Mouse (Mus musculus) liver, adult 2 months (tissue): Measurements from ENCODE around the gene Mark3. TPM values are rescaled to one million over a fixed set of nuclear protein-coding genes. Genes with fewer than 3 reads are reported as not detected.
A peak's percentile ranks its signal among the peaks of the same experiment; 100 is the strongest.

Experiments used
- DNase-seq: peaks from one replicate; pipeline ENCODE4 v3.0.0-alpha.2; 2011; ENCODE audit warnings: low read depth, low spot score; ENCODE audit errors: extremely low read depth
- H3K27ac ChIP-seq: fragments of 200-500 bp; replicated peaks from 2 replicates; pipeline ENCODE4 v1.5.1; 2012; ENCODE audit warnings: low read depth, mild to moderate bottlenecking, control low read depth, inconsistent platforms, low read length; ENCODE audit not compliant: insufficient read depth
- H3K27me3 ChIP-seq: fragments of 200-500 bp; 2 replicates; pipeline ENCODE4 v1.6.1; 2012; ENCODE audit warnings: mild to moderate bottlenecking, moderate library complexity, low read length, inconsistent platforms; ENCODE audit not compliant: control insufficient read depth, insufficient read depth
- H3K36me3 ChIP-seq: fragments of 200-500 bp; 2 replicates; pipeline ENCODE4 v1.6.1; 2012; ENCODE audit warnings: low read length, inconsistent platforms; ENCODE audit not compliant: control insufficient read depth, insufficient read depth
- H3K4me1 ChIP-seq: fragments of 200-500 bp; 2 replicates; pipeline ENCODE4 v1.6.1; 2011; ENCODE audit warnings: low read length; ENCODE audit not compliant: control insufficient read depth, insufficient read depth
- H3K4me3 ChIP-seq: fragments of 200-500 bp; 2 replicates; pipeline ENCODE4 v1.5.1; 2011; ENCODE audit warnings: low read depth, mild to moderate bottlenecking, control low read depth, low read length, moderate library complexity; ENCODE audit not compliant: insufficient read depth
- H3K79me2 ChIP-seq: fragments of 200-500 bp; 2 replicates; pipeline ENCODE4 v1.6.1; 2012; ENCODE audit warnings: inconsistent platforms, mild to moderate bottlenecking, low read length, moderate library complexity; ENCODE audit not compliant: control insufficient read depth, insufficient read depth
- H3K9ac ChIP-seq: fragments of 200-500 bp; 2 replicates; pipeline ENCODE4 v1.6.1; 2012; ENCODE audit warnings: low read depth, mild to moderate bottlenecking, control low read depth, inconsistent platforms, low read length
- CTCF ChIP-seq: fragments of 200-500 bp; IDR thresholded peaks from 2 replicates; pipeline ENCODE4 v1.5.1; 2011; ENCODE audit warnings: low read depth, low read length, control low read depth
- POLR2A ChIP-seq: fragments of 200-500 bp; IDR thresholded peaks from 2 replicates; pipeline ENCODE4 v1.6.1; 2011; ENCODE audit warnings: low read length, control low read depth; ENCODE audit not compliant: insufficient read depth; ENCODE audit errors: extremely low read depth
- WGBS: fragments of 180-500 bp; shearing (Covaris S2); methylation state at CpG from one replicate; pipeline ENCODE4 v1.1.7; 2018; 5-methylcytosine and 5-hydroxymethylcytosine counted together
- polyA plus RNA-seq: library from polyadenylated mRNA; depleted of rRNA; stranded (reverse); fragments of >200 nt; gene quantifications from 2 replicates; pipeline ENCODE4 v1.2.3, GENCODE M21; 2012
- total RNA-seq: library from RNA; depleted of rRNA; stranded (reverse); fragments of >200 nt; gene quantifications from 2 replicates; pipeline ENCODE4 v1.2.3, GENCODE M21; 2014

The Mark3 gene
- total and polyA plus RNA-seq, 2 experiments: 15.9 to 30.9 TPM

- Histone ChIP-seq H3K4me1 (peaks cover 8% of the 10 kb centered on the region), H3K9ac (no peak overlapping the region), H3K79me2 (no peaks in the 10 kb centered on the region), H3K36me3 (no peaks in the 10 kb centered on the region), H3K4me3 (no peak overlapping the region), H3K27ac (no peak overlapping the region), H3K27me3 (no peaks in the 10 kb centered on the region)
- no peak for TF ChIP-seq POLR2A
- TF ChIP-seq CTCF: no peak
- no peak for DNase-seq
- 85% methylated on average over 5 of the region's 5 CpGs for WGBS
Observed at GRCm38 (mm10) chr12:111692899-111693298, 118.6 kb downstream of the Mark3 start.

GRCm38 (mm10) chr12:111693341-111694270 is 119.3 kb downstream of the Mark3 start:
- Histone ChIP-seq H3K27me3 (no peaks in the 10 kb centered on the region), H3K27ac (peak overlapping the region; percentile 65), H3K4me3 (no peak overlapping the region), H3K36me3 (no peaks in the 10 kb centered on the region), H3K4me1 (peaks cover 8% of the 10 kb centered on the region), H3K79me2 (no peaks in the 10 kb centered on the region), H3K9ac (no peak overlapping the region)
- DNase-seq: no peak
- TF ChIP-seq POLR2A (no peak), CTCF (no peak)
- WGBS: 77% methylated on average over 18 of the region's 18 CpGs

DNA sequence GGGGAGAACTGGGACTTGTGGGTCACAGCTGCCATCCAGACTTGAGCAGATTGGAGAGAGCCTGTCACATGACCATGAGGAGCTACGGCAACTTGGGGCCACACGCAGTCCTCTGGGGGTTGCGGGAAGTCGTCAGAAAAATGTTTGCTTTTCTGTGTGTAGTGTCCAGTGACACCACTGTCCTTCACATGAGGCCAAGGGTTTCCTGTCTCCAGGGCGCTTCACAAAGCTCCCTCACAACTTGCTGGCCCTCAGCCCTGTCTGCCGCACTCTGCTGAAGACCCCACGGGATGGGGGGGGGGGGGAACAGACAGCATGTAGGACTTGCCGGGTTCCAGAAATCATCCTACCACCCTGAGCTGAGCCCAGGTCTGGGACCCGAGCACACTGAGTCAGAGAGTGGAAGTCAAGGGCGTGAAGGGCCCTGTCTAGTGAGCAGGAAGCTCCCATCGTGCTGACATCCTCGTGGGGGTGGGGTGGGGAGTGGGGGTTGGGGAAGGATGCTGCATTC is 120.0 kb downstream of the Mark3 start:
- Histone ChIP-seq H3K36me3 (no peaks in the 10 kb centered on the region), H3K4me3 (no peak overlapping the region), H3K9ac (0 out of 2 replicates have a peak overlapping the region, but pooled peaks have one; percentile 15), H3K79me2 (no peaks in the 10 kb centered on the region), H3K27me3 (no peaks in the 10 kb centered on the region), H3K4me1 (peaks cover 3% of the 10 kb centered on the region), H3K27ac (peak overlapping the region; percentile 65)
- 28% methylated on average over 12 of the region's 12 CpGs for WGBS
- no peak for TF ChIP-seq CTCF
- TF ChIP-seq POLR2A: no peak
- peak; percentile 15 for DNase-seq

DNA sequence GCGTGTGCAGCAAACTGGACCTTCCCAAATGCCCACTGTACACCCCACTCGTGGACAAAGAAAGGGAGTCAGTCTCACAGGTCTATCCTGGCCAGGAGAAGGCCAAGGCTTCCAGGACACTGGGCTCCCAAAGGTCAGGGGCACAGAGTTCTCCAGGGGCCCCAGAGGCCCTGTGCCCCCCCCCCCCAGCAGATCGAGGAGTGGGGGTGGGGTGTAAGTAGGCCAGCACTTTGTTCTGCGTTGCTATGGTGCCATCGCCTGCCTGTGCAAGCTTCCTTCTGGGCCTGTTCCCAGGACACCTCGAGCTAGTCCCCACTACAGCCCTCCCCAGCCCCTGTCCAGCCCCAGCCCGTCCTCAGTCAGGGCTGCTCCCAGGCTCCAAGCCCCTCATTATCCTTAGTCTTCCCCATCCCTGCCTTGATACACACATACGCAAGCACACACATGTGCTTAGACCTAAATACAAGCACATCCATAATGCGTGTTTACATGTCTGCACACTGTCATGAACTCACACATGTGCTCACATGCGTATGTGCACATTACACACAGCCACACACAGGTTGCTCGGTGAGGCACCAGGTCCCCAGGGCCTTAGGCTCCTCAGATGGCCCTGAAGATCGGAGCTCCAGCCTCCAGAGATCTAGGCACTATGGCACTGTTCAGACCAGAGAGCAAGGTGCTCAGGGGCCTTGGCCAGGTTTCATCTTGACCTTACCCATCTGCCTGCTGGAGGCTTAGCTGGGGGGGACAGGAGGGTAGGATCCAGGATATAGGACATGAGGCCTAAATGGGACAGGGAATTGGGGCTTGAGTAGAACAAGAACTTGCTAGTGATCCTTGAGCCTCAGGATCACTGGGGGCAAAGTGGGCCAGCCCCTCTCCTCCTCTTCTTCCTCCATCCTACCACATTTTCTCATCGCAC is 120.8 kb downstream of the Mark3 start:
- H3K79me2 ChIP-seq: no peaks in the 10 kb centered on the region
- no peak overlapping the region for H3K4me3 ChIP-seq
- no peak for DNase-seq
- 73% methylated on average over 13 of the region's 13 CpGs for WGBS
- TF ChIP-seq CTCF (no peak), POLR2A (no peak)
- no peak overlapping the region for H3K9ac ChIP-seq
- peaks cover 3% of the 10 kb centered on the region; the same call in 1 of the 2 replicates for H3K4me1 ChIP-seq
- no peaks in the 10 kb centered on the region for H3K27me3 ChIP-seq
- no peak overlapping the region for H3K27ac ChIP-seq
- H3K36me3 ChIP-seq: no peaks in the 10 kb centered on the region

- Histone ChIP-seq H3K79me2 (no peaks in the 10 kb centered on the region), H3K27ac (no peak overlapping the region), H3K4me3 (no peak overlapping the region), H3K36me3 (no peaks in the 10 kb centered on the region), H3K27me3 (no peaks in the 10 kb centered on the region), H3K4me1 (peaks cover 3% of the 10 kb centered on the region; the same call in 1 of the 2 replicates), H3K9ac (no peak overlapping the region)
- DNase-seq: peak; percentile 57
- WGBS: 46% methylated on average over 6 of the region's 6 CpGs
- TF ChIP-seq CTCF: peak; percentile 68
- TF ChIP-seq POLR2A: no peak
Observed at GRCm38 (mm10) chr12:111696239-111696638, 121.9 kb downstream of the Mark3 start.
